Mouse (Mus musculus) kidney, embryonic 16.5 days (tissue): ENCODE results near the gene Fcgrt. TPM values are rescaled to one million over a fixed set of nuclear protein-coding genes. Genes with fewer than 3 reads are reported as not detected.
"Not testable (repeated sequence)": the region's sequence is repeated elsewhere in the genome, so short reads cannot be mapped to it uniquely, and the experiment has no call there.

ENCODE experiments used
- ATAC-seq: fragments of 200-750 bp; cut with Nextera tagmentation; 2 replicates; pipeline ENCODE4 v1.8.0; 2017; ENCODE audit warnings: moderate TSS enrichment; ENCODE audit not compliant: low FRiP score, low TSS enrichment
- H3K27ac ChIP-seq: fragments of 300-500 bp; sonication (generic); 2 replicates; pipeline ENCODE4 v1.5.1; 2014; ENCODE audit warnings: low read length
- H3K27me3 ChIP-seq: fragments of 300-500 bp; sonication (generic); 2 replicates; pipeline ENCODE4 v1.6.1; 2014; ENCODE audit warnings: low read length, control low read depth, mixed read lengths; ENCODE audit not compliant: insufficient read depth
- H3K36me3 ChIP-seq: fragments of 300-500 bp; sonication (generic); 2 replicates; pipeline ENCODE4 v1.6.1; 2014; ENCODE audit warnings: low read length, control low read depth, mixed read lengths; ENCODE audit not compliant: insufficient read depth
- H3K4me1 ChIP-seq: fragments of 300-500 bp; sonication (generic); 2 replicates; pipeline ENCODE4 v1.6.1; 2014; ENCODE audit warnings: low read length, control low read depth, mixed read lengths; ENCODE audit not compliant: insufficient read depth
- H3K4me2 ChIP-seq: fragments of 300-500 bp; sonication (generic); replicated peaks from 2 replicates; pipeline ENCODE4 v1.6.1; 2014; ENCODE audit warnings: low read depth, low read length
- H3K4me3 ChIP-seq: fragments of 300-500 bp; sonication (generic); 2 replicates; pipeline ENCODE4 v1.5.1; 2014; ENCODE audit warnings: mild to moderate bottlenecking, low read length
- H3K9ac ChIP-seq: fragments of 300-500 bp; sonication (generic); replicated peaks from 2 replicates; pipeline ENCODE4 v1.6.1; 2014; ENCODE audit warnings: low read length
- H3K9me3 ChIP-seq: fragments of 300-500 bp; sonication (generic); 2 replicates; pipeline ENCODE4 v1.6.1; 2016; ENCODE audit warnings: low read length, control low read depth
- WGBS: fragments of 180-500 bp; shearing (Covaris S2); extraction: QIAGEN DNeasy Blood & Tissue Kit; methylation state at CpG from one replicate; pipeline ENCODE4 v1.1.7; 2014; 5-methylcytosine and 5-hydroxymethylcytosine counted together
- polyA plus RNA-seq: library from polyadenylated mRNA; unstranded; fragments of >200 nt; fragmentation: Nextera tagmentation; extraction: Ambion mirVana; gene quantifications from 2 replicates; pipeline ENCODE4 v1.2.1, GENCODE M21; 2015

The Fcgrt gene
- polyA plus RNA-seq, 1 experiment from 2014 or later, result 114 TPM

DNA sequence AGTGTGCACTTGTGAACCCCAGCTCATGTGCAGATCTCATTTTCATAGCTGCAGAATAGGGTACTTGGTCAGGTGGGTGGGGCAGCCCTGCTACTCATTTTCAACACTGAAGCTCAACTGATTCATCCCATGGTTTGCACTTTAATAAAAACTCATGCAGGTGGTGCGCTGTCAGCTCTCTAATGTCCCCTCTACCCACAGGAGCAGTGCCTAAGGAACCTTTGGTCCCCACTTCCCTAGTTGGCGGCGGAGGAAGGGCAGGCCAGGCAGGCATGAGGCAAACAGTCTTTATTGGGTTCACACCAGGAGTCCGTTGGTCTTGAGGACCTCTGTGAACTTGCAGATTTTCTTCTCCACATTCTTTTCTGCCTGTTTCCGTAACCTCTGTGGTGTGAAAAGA is 22.0 kb upstream of the Fcgrt start:
- Histone ChIP-seq H3K4me3 (peak overlapping the region; percentile 6; the same call in 1 of the 2 replicates), H3K36me3 (peaks cover 57% of the 10 kb centered on the region), H3K4me2 (peak overlapping the region; percentile 92), H3K4me1 (peaks cover 53% of the 10 kb centered on the region), H3K9ac (peak overlapping the region; percentile 94; the same call in 1 of the 2 replicates), H3K27ac (peak overlapping the region; percentile 95)
- WGBS, result 68% methylated on average over 5 of the region's 5 CpGs
- H3K9me3 ChIP-seq, ATAC-seq, H3K27me3 ChIP-seq: not testable (repeated sequence)

DNA sequence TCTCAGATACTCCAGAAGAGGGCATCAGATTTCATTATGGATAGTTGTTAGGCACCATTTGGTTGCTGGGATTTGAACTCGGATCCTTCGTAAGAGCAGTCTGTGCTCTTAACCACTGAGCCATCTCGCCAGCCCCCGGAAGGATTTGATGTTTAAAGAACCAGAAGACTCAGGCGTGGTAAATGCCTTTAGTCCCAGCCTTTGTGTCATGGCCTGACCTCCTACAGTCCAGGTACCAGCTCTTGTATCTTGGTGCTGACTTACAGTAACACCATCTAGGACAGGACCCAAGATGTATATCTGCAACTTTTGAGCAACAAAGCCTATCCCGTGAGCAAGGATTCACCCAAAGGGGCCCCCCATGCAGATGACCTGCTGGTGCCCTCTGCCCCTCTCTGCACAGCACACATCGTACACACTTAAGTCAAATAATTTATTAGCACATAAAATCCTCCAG is 21.5 kb upstream of the Fcgrt start:
- Histone ChIP-seq H3K9ac (no peak overlapping the region), H3K4me2 (peak overlapping the region; percentile 92), H3K9me3 (no peaks in the 10 kb centered on the region), H3K36me3 (peaks cover 61% of the 10 kb centered on the region), H3K4me3 (peak overlapping the region; percentile 6; the same call in 1 of the 2 replicates), H3K27ac (peak overlapping the region; percentile 95), H3K4me1 (peaks cover 53% of the 10 kb centered on the region), H3K27me3 (no peaks in the 10 kb centered on the region)
- ATAC-seq, result no peak
- WGBS, result 18% methylated on average over 7 of the region's 7 CpGs

DNA sequence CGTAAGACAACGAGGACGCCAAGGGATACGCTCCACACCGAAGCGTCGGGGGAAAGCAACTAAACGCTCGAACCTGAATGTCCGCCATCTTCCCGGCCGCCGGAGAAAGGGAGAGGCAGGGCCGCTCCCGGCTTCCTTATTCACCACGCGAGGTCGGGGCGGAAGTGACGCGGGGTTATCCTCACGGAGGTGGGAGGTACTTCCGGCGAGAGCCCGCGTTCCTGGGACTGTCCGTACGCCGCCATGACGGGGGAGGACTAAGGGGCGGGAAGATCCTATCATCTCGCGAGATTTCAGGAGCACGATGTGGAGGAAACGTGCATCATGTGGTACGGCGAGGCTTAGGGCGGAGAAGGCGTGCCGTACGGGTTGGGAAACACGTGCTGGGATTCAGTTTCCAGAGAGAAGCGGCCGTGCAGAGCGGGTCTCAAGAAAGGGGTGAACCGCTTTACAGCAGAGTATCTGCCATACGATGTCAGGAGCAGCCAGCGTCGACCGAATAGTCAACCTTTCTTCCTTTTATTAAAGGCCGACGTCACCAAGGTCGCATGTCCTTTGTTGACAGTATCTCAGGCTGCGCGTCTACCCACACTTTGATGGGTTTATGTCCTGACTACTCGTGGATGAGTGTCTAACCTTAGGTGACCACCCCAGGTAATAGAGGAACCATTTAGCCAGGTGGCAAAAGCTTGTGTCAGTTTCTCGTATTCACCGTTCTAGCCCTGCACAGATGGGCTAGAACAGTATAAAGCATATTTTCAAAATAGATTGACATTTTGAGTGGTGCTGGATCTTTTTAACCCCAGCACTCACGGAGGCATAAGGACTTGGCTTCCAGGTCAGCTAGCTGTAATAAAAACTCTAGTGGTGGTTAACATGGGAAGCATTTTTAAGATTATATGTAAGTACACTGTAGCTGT is 20.8 kb upstream of the Fcgrt start, which contains the start of gene Rps11:
Gene Rps11 (minus strand): TSS at position 216 of the 920 bp plus-strand sequence.
- peaks cover 68% of the 10 kb centered on the region for H3K36me3 ChIP-seq
- peak; percentile 81 for ATAC-seq
- peak within 1 kb of the TSS; percentile 95 for H3K27ac ChIP-seq
- H3K4me3 ChIP-seq, result peak within 1 kb of the TSS; percentile 98
- under 1% methylated on average over 59 of the region's 59 CpGs for WGBS
- no peaks in the 10 kb centered on the region for H3K27me3 ChIP-seq
- no peaks in the 10 kb centered on the region for H3K9me3 ChIP-seq
- H3K9ac ChIP-seq, result peak within 1 kb of the TSS; percentile 100
- H3K4me2 ChIP-seq, result peak within 1 kb of the TSS; percentile 92
- H3K4me1 ChIP-seq, result peaks cover 46% of the 10 kb centered on the region

DNA sequence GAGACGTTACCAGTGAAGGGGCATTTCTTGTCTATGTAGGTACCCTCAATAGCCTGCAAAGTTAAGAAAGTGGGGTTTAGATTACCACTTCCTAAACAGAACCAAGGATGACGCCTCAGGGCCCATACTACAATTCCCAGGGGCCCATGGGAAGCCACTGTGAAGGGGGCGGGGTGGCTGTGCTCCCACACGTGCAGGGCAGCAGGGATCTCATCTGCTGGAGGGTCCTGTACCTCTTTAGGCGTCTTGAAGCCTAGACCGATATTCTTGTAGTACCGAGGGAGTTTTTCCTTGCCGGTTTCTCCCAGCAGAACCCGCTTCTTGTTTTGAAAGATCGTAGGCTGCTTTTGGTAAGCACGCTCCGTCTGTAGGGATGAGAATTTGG is 19.5 kb upstream of the Fcgrt start:
- Histone ChIP-seq H3K4me2 (peak overlapping the region; percentile 73), H3K9me3 (no peaks in the 10 kb centered on the region), H3K4me1 (peaks cover 44% of the 10 kb centered on the region), H3K9ac (peak overlapping the region; percentile 100), H3K36me3 (peaks cover 78% of the 10 kb centered on the region), H3K4me3 (peak overlapping the region; percentile 98), H3K27ac (peak overlapping the region; percentile 90), H3K27me3 (no peaks in the 10 kb centered on the region)
- 14% methylated on average over 12 of the region's 12 CpGs for WGBS
- no peak for ATAC-seq

DNA sequence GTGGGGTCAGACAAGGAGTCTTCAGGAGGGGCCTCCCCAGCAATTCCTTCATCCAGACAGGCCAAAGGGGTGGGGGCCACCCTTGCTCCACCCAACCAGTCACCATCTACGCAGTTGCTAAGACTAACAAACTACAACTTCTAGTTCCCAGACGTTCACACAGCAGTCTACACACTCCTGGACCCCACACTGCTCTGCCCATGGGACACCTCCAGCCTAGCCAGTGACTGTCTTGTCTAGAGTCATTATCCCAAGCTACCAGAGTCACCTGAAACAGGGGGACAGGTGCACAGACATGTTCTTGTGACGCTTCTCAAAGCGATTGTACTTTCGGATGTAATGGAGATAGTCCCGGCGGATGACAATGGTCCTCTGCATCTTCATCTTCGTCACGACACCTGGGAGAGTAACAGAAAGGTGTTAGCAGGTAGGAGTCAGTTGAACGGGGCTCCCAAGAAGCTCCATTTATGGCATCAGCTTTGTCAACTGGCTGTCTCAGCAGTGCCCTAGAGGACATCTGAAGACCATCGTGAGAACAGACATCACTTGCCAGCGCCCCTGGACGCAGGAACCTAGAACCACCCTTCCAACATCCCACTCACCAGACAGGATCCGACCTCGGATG is 19.0 kb upstream of the Fcgrt start:
- Histone ChIP-seq H3K9me3 (no peaks in the 10 kb centered on the region), H3K4me1 (peaks cover 50% of the 10 kb centered on the region), H3K4me2 (peak overlapping the region; percentile 73), H3K9ac (peak overlapping the region; percentile 100), H3K27me3 (no peaks in the 10 kb centered on the region), H3K4me3 (peak overlapping the region; percentile 98), H3K27ac (no peak overlapping the region), H3K36me3 (peaks cover 78% of the 10 kb centered on the region)
- no peak for ATAC-seq
- 81% methylated on average over 15 of the region's 15 CpGs for WGBS

DNA sequence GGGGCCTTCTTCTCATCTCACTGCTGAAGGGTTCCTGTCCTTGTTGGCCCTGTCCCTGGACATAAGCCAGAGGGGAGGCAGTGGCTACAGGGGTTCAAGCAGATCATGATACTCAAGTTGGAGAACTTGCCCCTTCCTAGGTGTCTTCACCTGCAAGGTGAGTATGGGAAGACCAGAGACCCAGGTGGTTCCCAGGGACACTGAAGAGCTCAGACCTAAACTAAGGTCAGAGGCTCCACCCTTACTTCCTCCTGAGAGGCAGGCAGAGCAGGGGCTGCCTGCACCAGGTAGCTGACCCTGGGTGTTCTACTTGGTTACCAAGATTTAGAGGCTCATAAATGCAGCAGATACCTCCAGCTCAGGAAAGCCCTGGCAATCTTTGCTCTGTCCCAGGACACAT is 18.3 kb upstream of the Fcgrt start:
- 0 out of 2 replicates have a peak overlapping the region, but pooled peaks have one; percentile 20 for H3K9ac ChIP-seq
- peaks cover 45% of the 10 kb centered on the region for H3K4me1 ChIP-seq
- H3K9me3 ChIP-seq, result no peaks in the 10 kb centered on the region
- no peak overlapping the region; the same call in 1 of the 2 replicates for H3K4me2 ChIP-seq
- no peak for ATAC-seq
- peaks cover 71% of the 10 kb centered on the region for H3K36me3 ChIP-seq
- H3K27ac ChIP-seq, result no peak overlapping the region
- no peaks in the 10 kb centered on the region for H3K27me3 ChIP-seq
- H3K4me3 ChIP-seq, result no peak overlapping the region

DNA sequence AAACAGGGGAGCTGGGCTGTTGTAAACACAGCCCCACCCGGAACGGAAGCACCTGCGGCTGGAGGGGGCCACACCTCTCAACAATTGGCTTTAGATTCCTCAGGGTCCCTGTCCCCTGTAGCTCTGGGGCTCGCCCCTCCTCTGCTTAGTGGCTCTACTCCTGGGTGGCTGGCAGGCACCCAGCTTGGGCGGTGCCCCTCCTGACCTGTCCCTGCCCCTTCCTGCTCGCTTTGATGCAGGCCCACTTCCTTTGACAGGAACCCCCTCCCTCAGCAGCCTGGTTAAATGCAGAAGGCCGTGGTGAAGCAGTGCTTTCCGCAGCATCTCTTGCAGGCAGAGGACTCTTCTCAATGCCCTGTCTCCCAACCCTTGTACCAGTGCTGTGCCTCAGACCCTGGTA is 17.8 kb upstream of the Fcgrt start:
- H3K36me3 ChIP-seq, result peaks cover 66% of the 10 kb centered on the region
- WGBS, result 65% methylated on average over 8 of the region's 8 CpGs
- no peak overlapping the region for H3K4me2 ChIP-seq
- H3K27me3 ChIP-seq, result no peaks in the 10 kb centered on the region
- no peak for ATAC-seq
- no peaks in the 10 kb centered on the region for H3K9me3 ChIP-seq
- 0 out of 2 replicates have a peak overlapping the region, but pooled peaks have one; percentile 20 for H3K9ac ChIP-seq
- no peak overlapping the region for H3K4me3 ChIP-seq
- peaks cover 40% of the 10 kb centered on the region for H3K4me1 ChIP-seq
- peak overlapping the region; percentile 10; the same call in 1 of the 2 replicates for H3K27ac ChIP-seq

DNA sequence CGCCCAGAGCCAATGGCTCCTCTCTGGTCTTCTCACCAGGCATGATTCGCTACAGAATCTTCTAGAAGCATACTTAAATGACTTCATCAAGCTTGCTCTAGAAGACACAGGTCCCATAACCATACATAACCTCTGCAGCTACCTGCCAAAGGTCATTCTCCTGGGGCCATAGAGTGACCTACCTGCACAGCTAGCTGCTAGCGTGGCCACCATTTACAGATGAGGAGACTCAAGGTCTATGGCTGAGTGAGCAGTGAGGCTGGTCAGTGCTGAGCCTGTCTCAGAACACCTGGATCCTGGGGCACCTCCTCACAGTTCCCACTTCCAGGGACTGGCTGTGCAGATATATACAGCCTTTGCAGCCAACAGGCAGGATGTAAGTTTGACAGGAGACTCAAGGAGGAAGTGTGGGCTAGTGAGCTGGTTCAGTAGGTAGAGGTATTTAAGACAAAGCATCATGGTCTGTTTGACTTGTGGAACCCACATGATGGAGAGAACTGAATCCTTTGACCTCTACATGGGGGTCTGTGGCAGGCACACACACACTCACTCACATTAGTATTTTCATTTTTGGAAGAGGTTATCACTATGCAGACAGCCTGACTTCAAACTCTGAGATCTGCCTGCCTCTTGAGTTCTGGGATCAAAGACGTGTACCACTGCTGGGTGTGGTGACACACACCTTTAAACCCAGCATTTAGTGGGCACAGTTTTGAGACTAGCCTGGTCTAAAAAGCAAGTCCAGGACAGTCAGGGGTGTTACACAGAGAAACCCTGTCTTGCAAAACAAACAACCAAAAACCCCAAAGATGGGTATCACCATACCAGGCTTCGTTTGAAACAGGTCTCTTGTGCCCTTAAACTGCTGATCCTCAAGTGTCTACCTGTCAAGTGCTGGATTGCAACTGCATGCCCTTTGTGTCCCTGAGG is 16.4 kb upstream of the Fcgrt start:
- no peak for ATAC-seq
- WGBS, result 81% methylated on average over 5 of the region's 5 CpGs
- peaks cover 52% of the 10 kb centered on the region for H3K36me3 ChIP-seq
- H3K27ac ChIP-seq, result no peak overlapping the region
- H3K27me3 ChIP-seq, result no peaks in the 10 kb centered on the region
- H3K9ac ChIP-seq, result peak overlapping the region; percentile 2; the same call in 1 of the 2 replicates
- H3K4me1 ChIP-seq, result peaks cover 26% of the 10 kb centered on the region
- H3K4me2 ChIP-seq, result no peak overlapping the region
- no peak overlapping the region for H3K4me3 ChIP-seq
- H3K9me3 ChIP-seq, result no peaks in the 10 kb centered on the region

DNA sequence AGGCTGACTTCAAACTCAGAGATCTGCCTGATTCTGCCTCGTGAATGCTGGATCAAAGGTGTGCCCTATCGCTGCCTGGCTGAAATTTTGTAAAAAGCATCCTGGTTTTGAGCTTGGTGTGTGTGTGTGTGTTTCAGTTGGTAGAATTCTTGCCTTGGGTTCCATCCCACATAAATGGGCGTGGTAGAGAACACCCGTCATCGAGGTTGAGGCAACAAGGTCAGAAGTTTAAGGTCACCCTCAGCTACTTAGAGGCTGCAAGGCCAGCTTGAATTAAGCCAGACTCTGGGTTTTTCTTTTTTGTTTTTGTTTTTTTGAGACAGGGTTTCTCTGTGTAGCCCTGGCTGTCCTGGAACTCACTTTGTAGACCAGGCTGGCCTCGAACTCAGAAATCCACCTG is 14.7 kb upstream of the Fcgrt start:
- H3K9me3 ChIP-seq, result no peaks in the 10 kb centered on the region
- no peak overlapping the region for H3K4me2 ChIP-seq
- H3K4me3 ChIP-seq, result no peak overlapping the region
- peaks cover 47% of the 10 kb centered on the region for H3K36me3 ChIP-seq
- no peaks in the 10 kb centered on the region for H3K27me3 ChIP-seq
- no peak overlapping the region for H3K9ac ChIP-seq
- ATAC-seq, result no peak
- peak overlapping the region; percentile 17; the same call in 1 of the 2 replicates for H3K27ac ChIP-seq
- 83% methylated on average over 6 of the region's 6 CpGs for WGBS
- H3K4me1 ChIP-seq, result peaks cover 20% of the 10 kb centered on the region
